Mouse (Mus musculus): ENCODE data around the gene Egln3. TPM values are rescaled to one million over a fixed set of nuclear protein-coding genes. Genes with fewer than 3 reads are reported as not detected.

The Egln3 gene
- polyA plus RNA-seq, 1 experiment from 2014 or later = 7.4 TPM

- Histone ChIP-seq H3K9me3 (no peaks in the 10 kb centered on the region), H3K27me3 (replicated peaks) (no peaks in the 10 kb centered on the region; the same call in 1 of the 2 replicates), H3K27ac (replicated peaks) (peak overlapping the region; percentile 65), H3K36me3 (peaks cover 13% of the 10 kb centered on the region), H3K4me2 (no peak overlapping the region), H3K9ac (no peak overlapping the region), H3K4me3 (no peak overlapping the region), H3K4me1 (peaks cover 40% of the 10 kb centered on the region)
- ATAC-seq (ENCODE audit: extremely low read depth, insufficient number of reproducible peaks, low FRiP score, low TSS enrichment) = no peak
- WGBS = 57% methylated on average over 17 of the region's 17 CpGs
These were observed 15.7 kb downstream of the Egln3 start for GRCm38 (mm10) chr12:54187812-54188600.

- ATAC-seq (ENCODE audit: extremely low read depth, insufficient number of reproducible peaks, low FRiP score, low TSS enrichment) = no peak
- H3K4me2 ChIP-seq = no peak overlapping the region
- no peaks in the 10 kb centered on the region for H3K9me3 ChIP-seq
- H3K27me3 ChIP-seq (replicated peaks) = no peaks in the 10 kb centered on the region; the same call in 1 of the 2 replicates
- no peak overlapping the region for H3K9ac ChIP-seq
- H3K4me1 ChIP-seq = peaks cover 31% of the 10 kb centered on the region
- peaks cover 21% of the 10 kb centered on the region for H3K36me3 ChIP-seq
- WGBS = 49% methylated on average over 14 of the region's 14 CpGs
- H3K4me3 ChIP-seq = no peak overlapping the region
- H3K27ac ChIP-seq (replicated peaks) = peak overlapping the region; percentile 65
These were observed 16.6 kb downstream of the Egln3 start for GRCm38 (mm10) chr12:54186926-54187623.

- H3K9me3 ChIP-seq = no peaks in the 10 kb centered on the region
- H3K27ac ChIP-seq (replicated peaks) = no peak overlapping the region
- H3K36me3 ChIP-seq = peaks cover 34% of the 10 kb centered on the region
- H3K4me3 ChIP-seq = no peak overlapping the region
- no peaks in the 10 kb centered on the region; the same call in 1 of the 2 replicates for H3K27me3 ChIP-seq (replicated peaks)
- ATAC-seq (ENCODE audit: extremely low read depth, insufficient number of reproducible peaks, low FRiP score, low TSS enrichment) = no peak
- no peak overlapping the region for H3K4me2 ChIP-seq
- H3K9ac ChIP-seq = no peak overlapping the region
- WGBS = 78% methylated on average over 7 of the region's 7 CpGs
- peaks cover 18% of the 10 kb centered on the region; the same call in 1 of the 2 replicates for H3K4me1 ChIP-seq
These were observed 19.4 kb downstream of the Egln3 start for GRCm38 (mm10) chr12:54184264-54184663.

DNA sequence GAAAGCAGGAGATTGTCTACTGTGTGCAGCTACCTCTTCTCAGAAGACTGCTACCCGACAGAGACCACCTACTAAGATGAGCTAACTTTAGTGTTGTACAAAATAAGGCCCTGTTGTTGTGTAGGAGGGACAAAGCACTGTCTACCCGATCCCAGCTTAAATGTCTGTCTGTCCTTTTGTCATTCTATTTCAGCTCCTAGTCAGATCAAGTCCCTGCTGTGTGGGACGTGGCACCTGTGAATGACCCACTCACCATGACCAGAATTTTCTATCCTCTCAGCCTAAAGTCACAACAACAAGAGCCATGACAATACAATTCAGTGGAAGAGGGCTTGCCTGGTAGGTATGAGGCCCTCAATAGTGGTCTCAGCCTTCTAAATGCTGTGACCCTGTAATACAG is 25.3 kb downstream of the Egln3 start:
- peaks cover 25% of the 10 kb centered on the region for H3K36me3 ChIP-seq
- no peaks in the 10 kb centered on the region for H3K9me3 ChIP-seq
- 73% methylated on average over 3 of the region's 3 CpGs for WGBS
- H3K27ac ChIP-seq (replicated peaks) = no peak overlapping the region
- no peak for ATAC-seq (ENCODE audit: extremely low read depth, insufficient number of reproducible peaks, low FRiP score, low TSS enrichment)
- no peaks in the 10 kb centered on the region for H3K27me3 ChIP-seq (replicated peaks)
- H3K4me3 ChIP-seq = no peak overlapping the region
- H3K9ac ChIP-seq = no peak overlapping the region
- no peak overlapping the region for H3K4me2 ChIP-seq
- H3K4me1 ChIP-seq = 0 out of 2 replicates have a peak, but pooled peaks cover 3% of the 10 kb centered on the region

DNA sequence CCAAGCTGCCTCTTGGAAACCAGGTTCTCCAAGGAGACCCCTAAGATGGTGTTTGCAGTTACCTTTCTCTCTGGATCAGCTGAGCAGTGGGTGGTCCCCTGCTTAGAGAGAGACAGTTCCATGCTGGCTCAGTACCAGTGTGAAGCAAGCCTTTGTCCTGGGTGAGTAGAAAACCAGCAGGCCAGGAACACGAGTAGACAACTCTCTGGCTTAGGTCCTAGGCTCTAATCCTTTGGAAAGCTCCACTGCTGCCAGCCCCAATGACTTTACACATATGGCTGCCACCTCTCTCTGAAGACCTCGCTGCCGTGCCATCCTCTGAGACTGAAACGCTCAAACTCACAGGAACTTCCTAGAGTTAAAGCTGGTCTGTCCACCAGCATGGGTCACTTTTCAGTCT is 34.9 kb downstream of the Egln3 start:
- Histone ChIP-seq H3K36me3 (no peaks in the 10 kb centered on the region), H3K4me3 (no peak overlapping the region), H3K4me1 (peaks cover 11% of the 10 kb centered on the region), H3K4me2 (no peak overlapping the region), H3K27me3 (replicated peaks) (no peaks in the 10 kb centered on the region), H3K9me3 (0 out of 2 replicates have a peak, but pooled peaks cover 3% of the 10 kb centered on the region), H3K27ac (replicated peaks) (no peak overlapping the region), H3K9ac (no peak overlapping the region)
- WGBS = 78% methylated on average over 4 of the region's 4 CpGs
- ATAC-seq (ENCODE audit: extremely low read depth, insufficient number of reproducible peaks, low FRiP score, low TSS enrichment) = no peak

DNA sequence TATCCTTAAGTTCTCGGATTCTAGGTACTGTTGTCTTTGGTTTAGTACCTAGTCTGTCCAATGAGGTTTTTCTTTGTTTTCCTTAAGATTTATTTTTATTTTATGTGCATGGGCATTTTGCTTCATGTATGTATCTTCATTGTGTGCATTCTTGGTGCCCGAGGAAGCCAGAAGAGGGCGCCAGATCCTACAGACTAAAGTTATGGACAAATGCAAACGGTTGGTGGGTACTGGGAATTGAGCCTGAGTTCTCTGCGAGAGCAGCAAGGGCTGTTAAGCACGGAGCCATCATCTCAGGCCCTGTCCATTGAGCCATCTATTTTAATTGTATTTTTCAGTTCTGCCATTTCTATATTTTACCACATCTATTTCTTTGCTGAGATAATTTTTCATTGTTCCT is 35.9 kb downstream of the Egln3 start:
- no peaks in the 10 kb centered on the region for H3K36me3 ChIP-seq
- 73% methylated on average over 6 of the region's 6 CpGs for WGBS

GRCm38 (mm10) chr12:54164724-54165050 is 39.0 kb downstream of the Egln3 start:
- no peak overlapping the region for H3K9ac ChIP-seq
- peaks cover 31% of the 10 kb centered on the region for H3K4me1 ChIP-seq
- no peak for ATAC-seq (ENCODE audit: extremely low read depth, insufficient number of reproducible peaks, low FRiP score, low TSS enrichment)
- no peak overlapping the region for H3K27ac ChIP-seq (replicated peaks)
- H3K9me3 ChIP-seq = 0 out of 2 replicates have a peak, but pooled peaks cover 3% of the 10 kb centered on the region
- H3K36me3 ChIP-seq = no peaks in the 10 kb centered on the region
- no peak overlapping the region for H3K4me3 ChIP-seq
- 69% methylated on average over 6 of the region's 6 CpGs for WGBS
- H3K27me3 ChIP-seq (replicated peaks) = peaks cover 5% of the 10 kb centered on the region; the same call in 1 of the 2 replicates
- no peak overlapping the region for H3K4me2 ChIP-seq

More for the DNA sequence above, 35.9 kb downstream of the Egln3 start:
- H3K4me1 ChIP-seq = peaks cover 19% of the 10 kb centered on the region
- no peak overlapping the region for H3K4me2 ChIP-seq
- ATAC-seq (ENCODE audit: extremely low read depth, insufficient number of reproducible peaks, low FRiP score, low TSS enrichment) = no peak
- no peak overlapping the region for H3K27ac ChIP-seq (replicated peaks)
- 0 out of 2 replicates have a peak, but pooled peaks cover 3% of the 10 kb centered on the region for H3K9me3 ChIP-seq
- no peak overlapping the region for H3K9ac ChIP-seq
- H3K4me3 ChIP-seq = no peak overlapping the region
- no peaks in the 10 kb centered on the region for H3K27me3 ChIP-seq (replicated peaks)

GRCm38 (mm10) chr12:54164040-54164723 is 39.5 kb downstream of the Egln3 start:
- Histone ChIP-seq H3K4me3 (no peak overlapping the region), H3K9ac (no peak overlapping the region), H3K27ac (replicated peaks) (peak overlapping the region; percentile 74; the same call in 1 of the 2 replicates), H3K9me3 (0 out of 2 replicates have a peak, but pooled peaks cover 3% of the 10 kb centered on the region), H3K27me3 (replicated peaks) (peaks cover 5% of the 10 kb centered on the region; the same call in 1 of the 2 replicates), H3K4me2 (0 out of 2 replicates have a peak overlapping the region, but pooled peaks have one; percentile 78), H3K36me3 (no peaks in the 10 kb centered on the region), H3K4me1 (peaks cover 31% of the 10 kb centered on the region)
- ATAC-seq (ENCODE audit: extremely low read depth, insufficient number of reproducible peaks, low FRiP score, low TSS enrichment) = no peak
- 35% methylated on average over 9 of the region's 9 CpGs for WGBS

- ATAC-seq (ENCODE audit: extremely low read depth, insufficient number of reproducible peaks, low FRiP score, low TSS enrichment) = no peak
These were observed 40.5 kb downstream of the Egln3 start for GRCm38 (mm10) chr12:54163166-54163565.

GRCm38 (mm10) chr12:54162637-54163131 is 41.0 kb downstream of the Egln3 start:
- Histone ChIP-seq H3K9me3 (0 out of 2 replicates have a peak, but pooled peaks cover under 1% of the 10 kb centered on the region), H3K27me3 (replicated peaks) (peaks cover 5% of the 10 kb centered on the region; the same call in 1 of the 2 replicates), H3K27ac (replicated peaks) (peak overlapping the region; percentile 74), H3K4me1 (peaks cover 31% of the 10 kb centered on the region), H3K4me3 (peak overlapping the region; percentile 49), H3K36me3 (no peaks in the 10 kb centered on the region), H3K9ac (peak overlapping the region; percentile 75), H3K4me2 (peak overlapping the region; percentile 78)
- WGBS = under 1% methylated on average over 16 of the region's 16 CpGs
- ATAC-seq (ENCODE audit: extremely low read depth, insufficient number of reproducible peaks, low FRiP score, low TSS enrichment) = peak; percentile 86

More at GRCm38 (mm10) chr12:54163166-54163565, 40.5 kb downstream of the Egln3 start:
- Histone ChIP-seq H3K27ac (replicated peaks) (peak overlapping the region; percentile 74), H3K36me3 (no peaks in the 10 kb centered on the region), H3K4me2 (peak overlapping the region; percentile 78), H3K4me1 (peaks cover 31% of the 10 kb centered on the region), H3K4me3 (peak overlapping the region; percentile 49), H3K9me3 (0 out of 2 replicates have a peak, but pooled peaks cover 3% of the 10 kb centered on the region), H3K27me3 (replicated peaks) (peaks cover 5% of the 10 kb centered on the region; the same call in 1 of the 2 replicates), H3K9ac (peak overlapping the region; percentile 75)
- 15% methylated on average over 4 of the region's 4 CpGs for WGBS

All from heart, embryonic 13.5 days (tissue).